Mouse (Mus musculus) G1E (cell line): ENCODE measurements at regions not wholly inside any gene's neighbourhood (a gene's known extent, or its start where the extent isn't known, plus 50 kb on each side); places are given as distances from the start of the nearest gene placed in this dataset.

ENCODE experiments used
- ATAC-seq: 2 replicates; pipeline ENCODE4 v1.8.0; 2016; ENCODE audit warnings: mild to moderate bottlenecking; ENCODE audit not compliant: insufficient number of reproducible peaks, poor library complexity, low FRiP score, severe bottlenecking; ENCODE audit errors: extremely low read depth
- DNase-seq: peaks from one replicate; pipeline ENCODE4 v3.0.0; 2012; ENCODE audit warnings: low spot score
- H3K27me3 ChIP-seq: 2 replicates; pipeline ENCODE4 v1.6.1; 2012; ENCODE audit warnings: mild to moderate bottlenecking, low read length, inconsistent platforms; ENCODE audit not compliant: insufficient read depth
- H3K36me3 ChIP-seq: replicated peaks from 2 replicates; pipeline ENCODE3; 2012; ENCODE audit warnings: mild to moderate bottlenecking, inconsistent platforms
- H3K4me1 ChIP-seq: 2 replicates; pipeline ENCODE4 v1.6.1; 2012; ENCODE audit warnings: low read depth, low read length, inconsistent platforms, mixed read lengths; ENCODE audit not compliant: insufficient read depth
- H3K4me3 ChIP-seq: 2 replicates; pipeline ENCODE4 v1.5.1; 2012; ENCODE audit warnings: low read depth, mild to moderate bottlenecking, inconsistent platforms, low read length, moderate library complexity, mixed read lengths
- H3K9me3 ChIP-seq: replicated peaks from 2 replicates; pipeline ENCODE4 v1.6.1; 2012; ENCODE audit warnings: inconsistent platforms
- CTCF ChIP-seq: IDR thresholded peaks from 2 replicates; pipeline ENCODE4 v1.5.1; 2012; ENCODE audit warnings: low read depth, low read length, inconsistent platforms, mixed read lengths
- GATA1 ChIP-seq: IDR thresholded peaks from 2 replicates; pipeline ENCODE4 v1.6.1; 2012; ENCODE audit warnings: borderline replicate concordance, low read length, inconsistent platforms, mixed read lengths
- GATA2 ChIP-seq: IDR thresholded peaks from 2 replicates; pipeline ENCODE4 v1.6.1; 2012; ENCODE audit warnings: low read depth, low read length, inconsistent platforms, borderline replicate concordance
- POLR2AphosphoS5 ChIP-seq: IDR thresholded peaks from 2 replicates; pipeline ENCODE4 v1.6.1; 2012; ENCODE audit warnings: low read depth, low read length, inconsistent platforms; ENCODE audit not compliant: insufficient replicate concordance
- TAL1 ChIP-seq: conservative IDR thresholded peaks from 2 replicates; pipeline ENCODE4 v1.6.1; 2012; ENCODE audit warnings: low read depth, low read length, inconsistent platforms, mixed read lengths

- H3K4me1 ChIP-seq = no peaks in the 10 kb centered on the region
- H3K4me3 ChIP-seq = no peak overlapping the region
- no peak for ATAC-seq
- TF ChIP-seq GATA1 = no peak
- TF ChIP-seq GATA2 = no peak
- no peak for TF ChIP-seq CTCF
- DNase-seq = no peak
- H3K27me3 ChIP-seq = peaks cover 3% of the 10 kb centered on the region; the same call in 1 of the 2 replicates
- H3K9me3 ChIP-seq = no peaks in the 10 kb centered on the region
- no peaks in the 10 kb centered on the region for H3K36me3 ChIP-seq
Observed at GRCm38 (mm10) chr12:56472856-56473647, 63.7 kb downstream of the Nkx2-1 start.

- ATAC-seq (no peak), DNase-seq (no peak)
- Histone ChIP-seq H3K4me3 (no peak overlapping the region), H3K4me1 (no peaks in the 10 kb centered on the region), H3K27me3 (peaks cover 3% of the 10 kb centered on the region; the same call in 1 of the 2 replicates), H3K9me3 (no peaks in the 10 kb centered on the region), H3K36me3 (no peaks in the 10 kb centered on the region)
- TF ChIP-seq POLR2AphosphoS5 = no peak
- no peak for TF ChIP-seq CTCF
Observed at GRCm38 (mm10) chr12:56470932-56471500, 65.7 kb downstream of the Nkx2-1 start.

GRCm38 (mm10) chr12:56459508-56460119 is 77.1 kb downstream of the Nkx2-1 start:
- no peak for ATAC-seq
- Histone ChIP-seq H3K4me3 (no peak overlapping the region), H3K9me3 (no peaks in the 10 kb centered on the region)

GRCm38 (mm10) chr12:56458665-56459507 is 77.8 kb downstream of the Nkx2-1 start:
- Histone ChIP-seq H3K4me1 (no peaks in the 10 kb centered on the region), H3K36me3 (no peaks in the 10 kb centered on the region), H3K9me3 (no peaks in the 10 kb centered on the region), H3K4me3 (no peak overlapping the region), H3K27me3 (no peaks in the 10 kb centered on the region; the same call in 1 of the 2 replicates)
- no peak for ATAC-seq
- no peak for TF ChIP-seq GATA2
- TF ChIP-seq POLR2AphosphoS5 = no peak
- no peak for TF ChIP-seq CTCF
- no peak for TF ChIP-seq GATA1
- no peak for TF ChIP-seq TAL1
- DNase-seq = no peak

More at GRCm38 (mm10) chr12:56459508-56460119, 77.1 kb downstream of the Nkx2-1 start:
- no peak for DNase-seq
- TF ChIP-seq GATA2 (no peak), GATA1 (no peak), TAL1 (no peak), POLR2AphosphoS5 (no peak), CTCF (no peak)
- Histone ChIP-seq H3K4me1 (no peaks in the 10 kb centered on the region), H3K36me3 (no peaks in the 10 kb centered on the region), H3K27me3 (peaks cover 4% of the 10 kb centered on the region)

GRCm38 (mm10) chr12:56457951-56458350 is 78.8 kb downstream of the Nkx2-1 start:
- no peak for DNase-seq
- Histone ChIP-seq H3K27me3 (no peaks in the 10 kb centered on the region; the same call in 1 of the 2 replicates), H3K36me3 (no peaks in the 10 kb centered on the region), H3K4me3 (no peak overlapping the region), H3K4me1 (no peaks in the 10 kb centered on the region), H3K9me3 (no peaks in the 10 kb centered on the region)
- TF ChIP-seq TAL1 (no peak), GATA2 (no peak), GATA1 (no peak), CTCF (no peak), POLR2AphosphoS5 (no peak)
- ATAC-seq = no peak

- no peak for DNase-seq
- H3K27me3 ChIP-seq = no peaks in the 10 kb centered on the region; the same call in 1 of the 2 replicates
- H3K4me1 ChIP-seq = no peaks in the 10 kb centered on the region
- TF ChIP-seq GATA2 (no peak), CTCF (no peak), POLR2AphosphoS5 (no peak), GATA1 (no peak), TAL1 (no peak)
- H3K9me3 ChIP-seq = no peaks in the 10 kb centered on the region
- ATAC-seq = no peak
- H3K36me3 ChIP-seq = no peaks in the 10 kb centered on the region
- H3K4me3 ChIP-seq = no peak overlapping the region
Observed at GRCm38 (mm10) chr12:56457356-56457755, 79.4 kb downstream of the Nkx2-1 start.
